ENCODE assay signal across 8 mouse cellular contexts in the genomic region with DNA sequence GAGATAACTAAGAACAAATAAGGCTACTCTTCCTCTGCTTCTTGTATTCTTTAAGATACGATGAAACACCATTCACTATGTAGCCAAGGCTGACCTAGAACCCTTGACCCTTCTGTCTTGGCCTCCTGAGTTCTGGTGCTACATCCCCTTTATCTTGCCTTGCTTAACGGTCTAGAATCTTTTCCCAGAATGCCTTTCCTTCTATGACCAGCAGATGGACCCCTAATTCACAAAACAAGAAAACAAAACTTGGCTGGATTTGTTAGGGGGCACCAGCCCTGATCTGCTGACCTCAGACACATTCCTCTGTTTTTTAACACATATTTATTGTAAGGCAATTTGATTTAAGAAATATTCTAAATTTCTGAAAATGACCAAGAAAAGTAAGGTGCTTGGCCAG. TPM values are rescaled to one million over a fixed set of nuclear protein-coding genes. Genes with fewer than 3 reads are reported as not detected.
DNase-seq lines count a peak whose midpoint lies in the region.

No protein-coding gene starts in this region.

- intact Hi-C loops in heart, postnatal 25 days (cut with DNase I): loop anchor here (1.0 to 5.0 kb wide), 3 partner anchors 89 to 238 kb away; no protein-coding TSS in a partner anchor

- peak; percentile 85 for DNase-seq in heart, adult 11 months
- no peak for DNase-seq in heart, postnatal 25 days (ENCODE audit: low spot score)
- peak; percentile 22 for DNase-seq in right cerebral cortex, adult 18-20 months
- DNase-seq in right cerebral cortex, postnatal 36 days (ENCODE audit: low spot score in 2 of 2): no peak
- DNase-seq in embryo, embryonic 10 days (ENCODE audit: low spot score): peak; percentile 72
- peak; percentile 73 for DNase-seq in lung, postnatal 36 days
- no peak for DNase-seq in ovary, postnatal 10 days (ENCODE audit: low spot score)
- DNase-seq in adrenal gland, postnatal 25 days: no peak

RNA-seq across cellular contexts. Expression of gene Vmo1, which starts 1.9 kb away (rescaled TPM):
- total RNA-seq in heart, postnatal 25 days (2021): not detected
- total RNA-seq in adrenal gland, postnatal 25 days (2021): not detected in 2 replicates

RNA-seq across cellular contexts. Expression of gene Gltpd2, which starts 2.6 kb away (rescaled TPM):
- not detected for total RNA-seq in heart, postnatal 25 days (2021)
- total RNA-seq in adrenal gland, postnatal 25 days (2021): 1.2 TPM in 1 of 2 replicates, not detected in the other

RNA-seq across cellular contexts. Expression of gene Psmb6, which starts 8.8 kb away (rescaled TPM):
- total RNA-seq in heart, postnatal 25 days (2021): 100 to 1,000 TPM; 227 to 230 TPM
- 254 and 270 TPM in 2 replicates for total RNA-seq in adrenal gland, postnatal 25 days (2021)

RNA-seq across cellular contexts. Expression of gene Tm4sf5, which starts 11.3 kb away (rescaled TPM):
- 1 to 10 TPM in 1 of 2 experiments, under 1 TPM in 1; 0.78 to 1.7 TPM for total RNA-seq in heart, postnatal 25 days (2021)
- total RNA-seq in adrenal gland, postnatal 25 days (2021): not detected in 2 replicates

RNA-seq across cellular contexts. Expression of gene Gm40193, which starts 16.4 kb away (rescaled TPM):
- total RNA-seq in heart, postnatal 25 days (2021): not detected
- not detected in 2 replicates for total RNA-seq in adrenal gland, postnatal 25 days (2021)

Comparison
In these comparisons a context has a peak if more than half of its experiments do, and no peak if none do; other contexts are left out.
1. DNase-seq: peak in heart, adult 11 months (single experiment), right cerebral cortex, adult 18-20 months (single experiment), embryo, embryonic 10 days (single experiment) and lung, postnatal 36 days (single experiment); none in heart, postnatal 25 days (single experiment), right cerebral cortex, postnatal 36 days (0 of 2), ovary, postnatal 10 days (single experiment) and adrenal gland, postnatal 25 days (single experiment).